Comparison of ENCODE assay signal across 28 mouse cellular contexts in genomic region chr5:35071855-35072254, GRCm38 (mm10). TPM values are rescaled to one million over a fixed set of nuclear protein-coding genes. Genes with fewer than 3 reads are reported as not detected.
"Had no signal": no experiment of that assay in that cellular context is flagged by ENCODE, and none has a peak within 500 bp of the region (broad histone marks: within the 10 kb centered on the region; RNA-seq: fewer than 3 reads in every experiment).

No protein-coding gene starts in this region.

- H3K9ac ChIP-seq: embryonic facial prominence, embryonic 12.5 days; embryonic facial prominence, embryonic 13.5 days; embryonic facial prominence, embryonic 15.5 days; forebrain, embryonic 12.5 days; forebrain, embryonic 15.5 days; forebrain, postnatal 0 days had no signal

- DNase-seq: cerebellum, adult 9-10 months; cerebellum, adult 9-11 months; cerebellum, postnatal 10 days; cerebellum, postnatal 14 days; cerebellum, postnatal 25 days; cerebellum, postnatal 36 days; embryo, embryonic 11 days; forebrain, postnatal 0 days; gastrocnemius, postnatal 10 days; gastrocnemius, postnatal 14 days; gastrocnemius, postnatal 25 days; heart, adult 11 months; heart, adult 18-20 months had no signal

- H3K36me3 ChIP-seq: embryonic facial prominence, embryonic 10.5 days; embryonic facial prominence, embryonic 12.5 days; embryonic facial prominence, embryonic 13.5 days; embryonic facial prominence, embryonic 15.5 days; forebrain, embryonic 10.5 days; forebrain, embryonic 12.5 days; forebrain, embryonic 15.5 days had no signal

- H3K27ac ChIP-seq: embryonic facial prominence, embryonic 10.5 days; embryonic facial prominence, embryonic 12.5 days; embryonic facial prominence, embryonic 13.5 days; embryonic facial prominence, embryonic 15.5 days; forebrain, embryonic 10.5 days had no signal

- H3K4me3 ChIP-seq: embryonic facial prominence, embryonic 10.5 days; embryonic facial prominence, embryonic 12.5 days; embryonic facial prominence, embryonic 13.5 days; embryonic facial prominence, embryonic 15.5 days; erythroblast, embryonic 14.5 days; forebrain, embryonic 10.5 days; forebrain, embryonic 12.5 days; forebrain, embryonic 13.5 days; forebrain, embryonic 15.5 days; heart, embryonic 10.5 days had no signal

- H3K4me1 ChIP-seq: embryonic facial prominence, embryonic 12.5 days; embryonic facial prominence, embryonic 13.5 days; embryonic facial prominence, embryonic 15.5 days had no signal

- H3K27me3 ChIP-seq: embryonic facial prominence, embryonic 12.5 days; embryonic facial prominence, embryonic 13.5 days; embryonic facial prominence, embryonic 15.5 days; forebrain, embryonic 12.5 days; forebrain, embryonic 13.5 days; forebrain, embryonic 15.5 days had no signal

RNA-seq across cellular contexts. Expression of gene Dok7, which starts 15.3 kb away (rescaled TPM):
- total RNA-seq: common myeloid progenitor, adult 5-6 weeks; granulocyte monocyte progenitor cell, adult 5-6 weeks had no signal
- polyA plus RNA-seq: erythroblast, embryonic 14.5 days; forebrain, embryonic 11.5 days had no signal

RNA-seq across cellular contexts. Expression of gene Hgfac, which starts 30.5 kb away (rescaled TPM):
- polyA plus RNA-seq: embryonic facial prominence, embryonic 11.5 days; forebrain, embryonic 14.5 days; forebrain, postnatal 0 days had no signal
